Mouse (Mus musculus): Measurements from ENCODE around the gene Ccn5.

GRCm38 (mm10) chr2:163778896-163779295 is 41.8 kb upstream of the Ccn5 start:
- TF ChIP-seq CTCF (IDR thresholded peaks at IDR 0.05) (no peak), EP300 (IDR thresholded peaks at IDR 0.05; ENCODE audit: insufficient read depth, low read depth, low read length) (no peak), POLR2A (IDR thresholded peaks at IDR 0.05; ENCODE audit: insufficient read depth, low read depth, low read length) (no peak)

Data from heart, adult 2 months (tissue).